Mouse (Mus musculus): ENCODE data around the gene Nos2.

GRCm38 (mm10) chr11:78985505-78985904, 64.9 kb downstream of the Nos2 start:
- no peak for TF ChIP-seq CTCF (IDR thresholded peaks at IDR 0.05; ENCODE audit: low read depth)
- no peak for TF ChIP-seq EP300 (IDR thresholded peaks at IDR 0.05; ENCODE audit: low read depth)

Measured in liver, embryonic 14.5 days (tissue).